Mouse (Mus musculus) intestine, embryonic 16.5 days (tissue): Measurements from ENCODE around the gene 4931408C20Rik. TPM values are rescaled to one million over a fixed set of nuclear protein-coding genes. Genes with fewer than 3 reads are reported as not detected.
A peak's percentile ranks its signal among the peaks of the same experiment; 100 is the strongest.

ENCODE experiments used
- ATAC-seq: fragments of 200-750 bp; cut with Nextera tagmentation; 2 replicates; pipeline ENCODE4 v1.8.0; 2017; ENCODE audit warnings: moderate TSS enrichment, moderate library complexity
- H3K27ac ChIP-seq: fragments of 300-500 bp; sonication (generic); 2 replicates; pipeline ENCODE4 v1.5.1; 2014; ENCODE audit warnings: mild to moderate bottlenecking, low read length
- H3K27me3 ChIP-seq: fragments of 300-500 bp; sonication (generic); replicated peaks from 2 replicates; pipeline ENCODE4 v1.6.1; 2014; ENCODE audit warnings: low read length, control low read depth, mixed read lengths; ENCODE audit not compliant: control insufficient read depth, insufficient read depth
- H3K36me3 ChIP-seq: fragments of 300-500 bp; sonication (generic); 2 replicates; pipeline ENCODE4 v1.6.1; 2014; ENCODE audit warnings: low read length, control low read depth; ENCODE audit not compliant: control insufficient read depth, insufficient read depth
- H3K4me1 ChIP-seq: fragments of 300-500 bp; sonication (generic); 2 replicates; pipeline ENCODE4 v1.6.1; 2014; ENCODE audit warnings: low read length, control low read depth, mixed read lengths; ENCODE audit not compliant: control insufficient read depth, insufficient read depth
- H3K4me2 ChIP-seq: fragments of 300-500 bp; sonication (generic); 2 replicates; pipeline ENCODE4 v1.6.1; 2014; ENCODE audit warnings: low read depth, low read length, control low read depth
- H3K4me3 ChIP-seq: fragments of 300-500 bp; sonication (generic); 2 replicates; pipeline ENCODE4 v1.5.1; 2014; ENCODE audit warnings: mild to moderate bottlenecking, low read length
- H3K9ac ChIP-seq: fragments of 300-500 bp; sonication (generic); 2 replicates; pipeline ENCODE4 v1.6.1; 2014; ENCODE audit warnings: low read depth, low read length
- H3K9me3 ChIP-seq: fragments of 300-500 bp; sonication (generic); 2 replicates; pipeline ENCODE4 v1.6.1; 2016; ENCODE audit warnings: low read length, control low read depth; ENCODE audit not compliant: control insufficient read depth
- WGBS: fragments of 180-500 bp; shearing (Covaris S2); extraction: QIAGEN DNeasy Blood & Tissue Kit; methylation state at CpG from one replicate; pipeline ENCODE4 v1.1.7; 2014; 5-methylcytosine and 5-hydroxymethylcytosine counted together
- polyA plus RNA-seq: library from polyadenylated mRNA; unstranded; fragments of >200 nt; fragmentation: Nextera tagmentation; extraction: Ambion mirVana; gene quantifications from 2 replicates; pipeline ENCODE4 v1.2.1, GENCODE M21; 2015

Gene 4931408C20Rik
- not detected in 2 replicates for polyA plus RNA-seq

- Histone ChIP-seq H3K36me3 (no peaks in the 10 kb centered on the region), H3K9me3 (no peaks in the 10 kb centered on the region), H3K4me3 (no peak within 1 kb of the TSS), H3K4me2 (no peak within 1 kb of the TSS), H3K27me3 (no peaks in the 10 kb centered on the region), H3K27ac (no peak within 1 kb of the TSS), H3K4me1 (no peaks in the 10 kb centered on the region), H3K9ac (no peak within 1 kb of the TSS)
- 36% methylated on average over 1 of the region's 1 CpGs for WGBS
- ATAC-seq: peak; percentile 80
These were observed at the start of gene 4931408C20Rik for GRCm38 (mm10) chr1:26686842-26687760. TSS of gene 4931408C20Rik (minus strand) at chr1:26687460.

- Histone ChIP-seq H3K4me3 (no peak overlapping the region), H3K9me3 (no peaks in the 10 kb centered on the region), H3K36me3 (no peaks in the 10 kb centered on the region), H3K4me2 (no peak overlapping the region), H3K27ac (no peak overlapping the region), H3K9ac (no peak overlapping the region), H3K27me3 (no peaks in the 10 kb centered on the region), H3K4me1 (no peaks in the 10 kb centered on the region)
- peak; percentile 68 for ATAC-seq
- WGBS: 68% methylated on average over 1 of the region's 1 CpGs
These were observed 666 bp upstream of the 4931408C20Rik start for GRCm38 (mm10) chr1:26687926-26688325.

- H3K36me3 ChIP-seq: no peaks in the 10 kb centered on the region
- no peaks in the 10 kb centered on the region for H3K9me3 ChIP-seq
- no peaks in the 10 kb centered on the region for H3K4me1 ChIP-seq
- no peak overlapping the region for H3K4me2 ChIP-seq
- no peak overlapping the region for H3K27ac ChIP-seq
- H3K4me3 ChIP-seq: no peak overlapping the region
- ATAC-seq: no peak
- H3K27me3 ChIP-seq: no peaks in the 10 kb centered on the region
- no peak overlapping the region for H3K9ac ChIP-seq
These were observed 1.1 kb downstream of the 4931408C20Rik start for GRCm38 (mm10) chr1:26685952-26686693.

GRCm38 (mm10) chr1:26685383-26685782 is 1.9 kb downstream of the 4931408C20Rik start:
- WGBS: 69% methylated on average over 3 of the region's 3 CpGs
- ATAC-seq: no peak
- no peak overlapping the region for H3K4me2 ChIP-seq

GRCm38 (mm10) chr1:26649704-26650388 is 37.4 kb downstream of the 4931408C20Rik start:
- 48% methylated on average over 1 of the region's 1 CpGs for WGBS
- H3K36me3 ChIP-seq: no peaks in the 10 kb centered on the region
- no peak overlapping the region for H3K9ac ChIP-seq
- no peak overlapping the region for H3K27ac ChIP-seq
- no peaks in the 10 kb centered on the region for H3K27me3 ChIP-seq
- no peaks in the 10 kb centered on the region for H3K4me1 ChIP-seq
- H3K9me3 ChIP-seq: no peaks in the 10 kb centered on the region
- no peak for ATAC-seq
- no peak overlapping the region for H3K4me2 ChIP-seq
- H3K4me3 ChIP-seq: no peak overlapping the region

More at GRCm38 (mm10) chr1:26685383-26685782, 1.9 kb downstream of the 4931408C20Rik start:
- Histone ChIP-seq H3K4me1 (no peaks in the 10 kb centered on the region), H3K4me3 (no peak overlapping the region), H3K27ac (no peak overlapping the region), H3K9me3 (no peaks in the 10 kb centered on the region), H3K9ac (no peak overlapping the region), H3K27me3 (no peaks in the 10 kb centered on the region), H3K36me3 (no peaks in the 10 kb centered on the region)

GRCm38 (mm10) chr1:26636051-26636450 is 51.2 kb downstream of the 4931408C20Rik start:
- no peak overlapping the region for H3K27ac ChIP-seq
- H3K4me1 ChIP-seq: no peaks in the 10 kb centered on the region
- no peak overlapping the region for H3K4me2 ChIP-seq
- H3K9me3 ChIP-seq: no peaks in the 10 kb centered on the region
- 89% methylated on average over 5 of the region's 5 CpGs for WGBS
- H3K36me3 ChIP-seq: no peaks in the 10 kb centered on the region
- no peak overlapping the region for H3K4me3 ChIP-seq
- H3K27me3 ChIP-seq: no peaks in the 10 kb centered on the region
- H3K9ac ChIP-seq: no peak overlapping the region
- ATAC-seq: no peak
